Mouse (Mus musculus): Measurements from ENCODE around the gene Ankib1. TPM values are rescaled to one million over a fixed set of nuclear protein-coding genes. Genes with fewer than 3 reads are reported as not detected.

Ankib1 gene
- 51.6 TPM for polyA plus RNA-seq (2017; shearing (Covaris generic))

DNA sequence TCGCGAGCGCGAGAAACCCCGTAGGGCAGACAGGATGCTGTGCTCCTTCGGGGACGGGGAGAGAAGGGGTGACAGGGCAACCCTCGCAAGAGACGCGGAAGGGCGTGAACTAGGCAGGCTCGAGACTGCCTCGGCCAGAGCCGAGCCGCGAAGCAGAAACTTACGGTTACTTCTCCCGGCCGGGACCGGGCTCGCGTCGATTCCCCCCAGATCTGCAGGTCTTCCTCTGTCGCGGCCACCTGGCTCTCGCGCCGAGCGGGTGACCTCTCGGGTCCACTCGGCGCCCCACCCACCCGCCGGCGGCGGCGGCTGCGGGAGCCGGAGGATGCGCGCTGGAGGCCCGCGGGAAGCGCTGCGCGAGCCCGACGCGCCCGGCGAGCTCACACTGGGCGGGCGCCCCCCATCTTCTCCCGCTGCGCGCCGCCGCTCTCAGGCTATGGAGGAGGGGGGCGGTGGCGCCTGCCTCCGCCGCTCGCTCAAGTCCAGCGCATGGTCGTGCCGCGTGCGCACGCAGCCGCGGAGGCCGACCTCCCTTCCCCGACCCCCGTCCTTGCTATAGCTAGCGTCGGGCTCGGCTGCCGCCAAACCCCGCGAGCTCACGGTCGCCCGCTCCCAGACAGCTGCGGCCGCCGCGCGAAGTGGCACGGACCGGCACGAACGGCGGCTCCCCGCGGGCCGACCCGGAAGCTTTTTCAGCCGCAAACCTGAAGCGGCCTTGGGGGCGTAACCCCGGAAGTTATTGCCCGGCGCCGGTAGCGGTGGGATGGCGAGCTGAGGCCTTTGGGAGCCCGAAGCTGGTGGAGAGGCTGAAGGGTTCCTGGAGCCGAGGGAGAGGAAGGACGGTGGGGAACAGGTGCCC is at the start of gene Ankib1, which contains the start of gene Krit1:
Gene Ankib1, minus strand, starts transcription at position 493 of the 859 bp plus-strand sequence.
Gene Krit1, plus strand, starts transcription at position 752 of the 859 bp plus-strand sequence.

DNA sequence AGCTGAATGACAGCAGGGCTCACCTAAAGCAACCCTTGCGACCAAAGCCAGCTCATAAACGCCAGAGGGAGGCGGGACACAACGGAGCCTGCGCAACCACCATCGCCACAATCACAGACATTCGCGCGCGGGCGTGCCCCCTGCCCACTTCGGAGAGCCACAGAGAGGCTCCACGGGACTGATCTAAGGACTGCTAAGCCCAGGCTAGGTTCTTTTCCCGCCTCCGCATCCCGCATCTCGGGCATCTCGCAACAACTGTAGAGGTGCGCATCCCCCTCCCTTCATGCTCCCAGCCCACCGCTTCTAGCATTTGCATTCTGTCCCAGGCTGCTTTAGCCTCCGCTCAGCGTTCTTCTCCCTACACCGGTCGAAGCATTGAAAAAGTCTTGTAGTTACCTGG is 42.3 kb upstream of the Ankib1 start, which contains the start of gene Lrrd1:
Gene Lrrd1, plus strand, starts transcription at position 148 of the 400 bp plus-strand sequence.

DNA sequence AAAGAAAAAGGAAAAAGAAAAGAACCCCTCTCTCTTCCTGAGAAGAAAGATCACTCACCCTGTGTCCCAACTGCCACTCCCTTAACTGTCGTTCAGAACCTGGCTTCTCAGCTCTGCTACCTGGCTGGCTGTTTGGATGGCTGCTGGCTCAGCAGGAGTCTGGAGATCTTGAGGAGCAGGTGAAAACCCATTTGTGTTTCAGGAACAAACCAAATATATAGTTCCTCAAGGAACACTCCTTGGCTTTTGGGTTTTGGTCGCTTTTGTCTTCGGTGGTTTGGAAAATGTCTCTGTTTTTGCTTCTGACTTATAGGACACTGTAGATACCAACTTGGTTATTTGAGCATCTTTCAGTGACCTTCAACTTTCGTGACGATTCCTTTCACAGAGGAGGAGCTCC is 145.6 kb downstream of the Ankib1 start, which contains the start of gene Gatad1:
Gene Gatad1, minus strand, starts transcription at position 101 of the 400 bp plus-strand sequence.

DNA sequence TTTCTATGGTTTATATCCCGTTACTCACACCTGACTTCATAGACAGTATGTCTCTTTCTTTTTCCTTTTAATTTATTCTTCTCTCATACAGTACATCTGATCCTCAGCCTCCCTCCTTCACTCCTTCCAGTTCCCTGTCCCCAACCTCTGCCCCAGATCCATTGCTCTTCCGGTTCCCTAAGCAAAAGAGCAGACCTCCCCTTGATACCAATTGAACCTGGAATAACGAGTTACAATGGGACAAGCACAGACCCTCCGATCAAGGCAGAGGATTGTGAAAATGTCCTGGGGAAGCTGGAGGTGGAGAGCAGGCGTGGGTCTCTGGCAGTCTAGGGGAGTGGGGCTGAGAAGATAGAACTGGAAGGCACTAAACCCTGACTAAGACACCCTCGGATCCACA is 151.8 kb downstream of the Ankib1 start, which contains the start of gene Tmbim7:
Gene Tmbim7, plus strand, starts transcription at position 301 of the 400 bp plus-strand sequence.

Other genes starting within 250 kb of the Ankib1 start
- 3.1 TPM for gene 1700109H08Rik, start 231.4 kb downstream of the Ankib1 start, polyA plus RNA-seq (2017; shearing (Covaris generic))
- gene Pex1, start 206.9 kb downstream of the Ankib1 start, polyA plus RNA-seq (2017; shearing (Covaris generic)), result 12.1 TPM
- gene Rbm48, start 206.3 kb downstream of the Ankib1 start, polyA plus RNA-seq (2017; shearing (Covaris generic)), result 46.2 TPM
- gene Tmbim7, start 151.7 kb downstream of the Ankib1 start, polyA plus RNA-seq (2017; shearing (Covaris generic)), result not detected
- 16.9 TPM for gene Gatad1, start 145.7 kb downstream of the Ankib1 start, polyA plus RNA-seq (2017; shearing (Covaris generic))
- gene Krit1, start 259 bp upstream of the Ankib1 start, polyA plus RNA-seq (2017; shearing (Covaris generic)), result 66.9 TPM
- not detected for gene Lrrd1, start 42.2 kb upstream of the Ankib1 start, polyA plus RNA-seq (2017; shearing (Covaris generic))
- gene Mterf1a, start 91.0 kb upstream of the Ankib1 start, polyA plus RNA-seq (2017; shearing (Covaris generic)), result 8.4 TPM
- 154 TPM for gene Akap9, start 125.1 kb upstream of the Ankib1 start, polyA plus RNA-seq (2017; shearing (Covaris generic))

All from naive thymus-derived CD4-positive, alpha-beta T cell, adult 5 months (primary cell).